Mouse (Mus musculus) small intestine, adult 2 months (tissue): ENCODE measurements around the gene Gli3. TPM values are rescaled to one million over a fixed set of nuclear protein-coding genes. Genes with fewer than 3 reads are reported as not detected.

Experiments
- H3K27ac ChIP-seq: fragments of 200-500 bp; 2 replicates; pipeline ENCODE4 v1.5.1; 2012; ENCODE audit warnings: low read depth, low read length, control low read depth, inconsistent platforms; ENCODE audit not compliant: insufficient read depth
- H3K27me3 ChIP-seq: fragments of 200-500 bp; 2 replicates; pipeline ENCODE4 v1.6.1; 2012; ENCODE audit warnings: mild to moderate bottlenecking, moderate library complexity, low read length, inconsistent platforms; ENCODE audit not compliant: control insufficient read depth, insufficient read depth
- H3K36me3 ChIP-seq: fragments of 200-500 bp; 2 replicates; pipeline ENCODE4 v1.6.1; 2012; ENCODE audit warnings: mild to moderate bottlenecking, low read length, control low read depth, inconsistent platforms; ENCODE audit not compliant: control insufficient read depth, insufficient read depth
- H3K4me1 ChIP-seq: fragments of 200-500 bp; 2 replicates; pipeline ENCODE4 v1.6.1; 2012; ENCODE audit warnings: low read length, inconsistent platforms, mixed read lengths; ENCODE audit not compliant: control insufficient read depth, insufficient read depth, insufficient read length
- H3K4me3 ChIP-seq: fragments of 200-500 bp; 2 replicates; pipeline ENCODE4 v1.5.1; 2012; ENCODE audit warnings: low read depth, mild to moderate bottlenecking, control low read depth, inconsistent platforms, low read length, moderate library complexity
- CTCF ChIP-seq: fragments of 200-500 bp; IDR thresholded peaks from 2 replicates; pipeline ENCODE4 v1.5.1; 2012; ENCODE audit warnings: low read depth, mild to moderate bottlenecking, control low read depth, inconsistent platforms, low read length, moderate library complexity, mixed read lengths; ENCODE audit not compliant: insufficient replicate concordance, insufficient read length; ENCODE audit errors: extremely low read depth
- POLR2A ChIP-seq: fragments of 200-500 bp; IDR thresholded peaks from 2 replicates; pipeline ENCODE4 v1.6.1; 2012; ENCODE audit warnings: low read depth, mild to moderate bottlenecking, control low read depth, inconsistent platforms, low read length, moderate library complexity
- WGBS: fragments of 180-500 bp; shearing (Covaris S2); methylation state at CpG from one replicate; pipeline ENCODE4 v1.1.7; 2018; 5-methylcytosine and 5-hydroxymethylcytosine counted together
- polyA plus RNA-seq: library from polyadenylated mRNA; depleted of rRNA; stranded (reverse); fragments of >200 nt; gene quantifications from 2 replicates; pipeline ENCODE4 v1.2.3, GENCODE M21; 2012

Gene Gli3
- polyA plus RNA-seq, 1 experiment: 0.96 TPM

GRCm38 (mm10) chr13:15467409-15467808, 4.4 kb downstream of the Gli3 start:
- 67% methylated on average over 3 of the region's 3 CpGs for WGBS
- H3K36me3 ChIP-seq: no peaks in the 10 kb centered on the region
- TF ChIP-seq CTCF (no peak), POLR2A (no peak)
- H3K27ac ChIP-seq: no peak overlapping the region
- H3K4me3 ChIP-seq: no peak overlapping the region
- peaks cover 2% of the 10 kb centered on the region; the same call in 1 of the 2 replicates for H3K27me3 ChIP-seq
- H3K4me1 ChIP-seq: no peaks in the 10 kb centered on the region

GRCm38 (mm10) chr13:15468421-15468820, 5.4 kb downstream of the Gli3 start:
- Histone ChIP-seq H3K36me3 (no peaks in the 10 kb centered on the region), H3K27me3 (0 out of 2 replicates have a peak, but pooled peaks cover 2% of the 10 kb centered on the region), H3K4me3 (no peak overlapping the region), H3K27ac (no peak overlapping the region), H3K4me1 (no peaks in the 10 kb centered on the region)
- 61% methylated on average over 4 of the region's 4 CpGs for WGBS
- no peak for TF ChIP-seq CTCF
- no peak for TF ChIP-seq POLR2A

GRCm38 (mm10) chr13:15470056-15470455, 7.0 kb downstream of the Gli3 start:
- Histone ChIP-seq H3K27ac (no peak overlapping the region), H3K36me3 (no peaks in the 10 kb centered on the region), H3K4me3 (no peak overlapping the region), H3K4me1 (no peaks in the 10 kb centered on the region), H3K27me3 (no peaks in the 10 kb centered on the region)
- TF ChIP-seq POLR2A (no peak), CTCF (no peak)
- WGBS: 91% methylated on average over 3 of the region's 3 CpGs

- 69% methylated on average over 3 of the region's 3 CpGs for WGBS
These were observed 9.7 kb downstream of the Gli3 start for GRCm38 (mm10) chr13:15472712-15473111.

GRCm38 (mm10) chr13:15474393-15474792, 11.4 kb downstream of the Gli3 start:
- Histone ChIP-seq H3K4me3 (no peak overlapping the region), H3K4me1 (no peaks in the 10 kb centered on the region), H3K36me3 (no peaks in the 10 kb centered on the region), H3K27ac (no peak overlapping the region), H3K27me3 (no peaks in the 10 kb centered on the region)
- no peak for TF ChIP-seq POLR2A
- no peak for TF ChIP-seq CTCF
- WGBS: 37% methylated on average over 2 of the region's 2 CpGs

More at GRCm38 (mm10) chr13:15472712-15473111, 9.7 kb downstream of the Gli3 start:
- Histone ChIP-seq H3K36me3 (no peaks in the 10 kb centered on the region), H3K4me3 (no peak overlapping the region), H3K27ac (no peak overlapping the region), H3K27me3 (no peaks in the 10 kb centered on the region), H3K4me1 (no peaks in the 10 kb centered on the region)
- TF ChIP-seq CTCF: no peak
- no peak for TF ChIP-seq POLR2A

GRCm38 (mm10) chr13:15486033-15486891, 23.2 kb downstream of the Gli3 start:
- Histone ChIP-seq H3K27me3 (no peaks in the 10 kb centered on the region), H3K4me3 (no peak overlapping the region), H3K27ac (no peak overlapping the region), H3K36me3 (no peaks in the 10 kb centered on the region), H3K4me1 (no peaks in the 10 kb centered on the region)
- 79% methylated on average over 14 of the region's 14 CpGs for WGBS
- TF ChIP-seq POLR2A (no peak), CTCF (no peak)

GRCm38 (mm10) chr13:15487334-15487733, 24.3 kb downstream of the Gli3 start:
- Histone ChIP-seq H3K36me3 (no peaks in the 10 kb centered on the region), H3K4me3 (no peak overlapping the region), H3K27me3 (no peaks in the 10 kb centered on the region), H3K27ac (no peak overlapping the region), H3K4me1 (no peaks in the 10 kb centered on the region)
- TF ChIP-seq CTCF: no peak
- WGBS: 48% methylated on average over 7 of the region's 7 CpGs
